Mouse (Mus musculus): ENCODE data around the gene Spsb2.

Gene Spsb2

GRCm38 (mm10) chr6:124857840-124858530 is 49.5 kb downstream of the Spsb2 start:
- no peak for DNase-seq (ENCODE audit: low spot score in 2 of 2)

- DNase-seq (ENCODE audit: low spot score in 2 of 2): no peak
Measured at GRCm38 (mm10) chr6:124858561-124859318, 50.3 kb downstream of the Spsb2 start.

- DNase-seq (ENCODE audit: low spot score in 2 of 2): peak; percentile 89 to 91
Measured at GRCm38 (mm10) chr6:124859725-124860124, 51.3 kb downstream of the Spsb2 start.
